Mouse (Mus musculus) activated CD4-positive, CD25-positive, alpha-beta regulatory T cell, adult 4 months (primary cell): ENCODE measurements around the gene Zfp936. TPM values are rescaled to one million over a fixed set of nuclear protein-coding genes. Genes with fewer than 3 reads are reported as not detected.
"Not testable (repeated sequence)": the region's sequence is repeated elsewhere in the genome, so short reads cannot be mapped to it uniquely, and the experiment has no call there.

ENCODE experiments used
- ATAC-seq: one replicate; pipeline ENCODE4 v1.8.0; 2017
- polyA plus RNA-seq, 2 experiments: library from polyadenylated mRNA; unstranded; fragments of 100-300 nt; shearing (Covaris generic); gene quantifications; one replicate each; pipeline ENCODE4 v1.2.1; 2017

Gene Zfp936
- polyA plus RNA-seq: 1 to 10 TPM in 1 of 2 experiments, not detected in 1; 1.9 TPM

DNA sequence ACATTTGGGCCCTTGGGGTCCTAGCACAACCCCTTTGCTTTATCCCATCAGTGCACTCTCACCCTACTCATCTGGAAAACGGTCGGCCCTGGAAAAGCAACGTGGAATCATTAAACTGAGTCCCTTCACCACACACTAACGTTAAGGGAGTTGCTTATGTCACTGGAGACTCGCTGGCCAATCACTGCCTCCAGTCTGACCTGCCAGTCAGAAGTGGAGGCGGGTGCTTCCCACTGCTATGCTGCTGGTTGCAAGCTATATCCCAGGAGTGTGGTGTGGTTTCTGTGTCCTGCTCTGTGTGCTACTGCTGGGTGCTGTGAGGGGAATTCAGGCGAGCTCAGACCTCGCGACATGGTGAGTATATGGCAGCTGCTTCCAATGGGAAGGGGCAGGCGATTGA is at the start of gene Zfp936:
TSS of gene Zfp936 (plus strand) at position 301 of the 400 bp plus-strand sequence.
- not testable (repeated sequence) for ATAC-seq

DNA sequence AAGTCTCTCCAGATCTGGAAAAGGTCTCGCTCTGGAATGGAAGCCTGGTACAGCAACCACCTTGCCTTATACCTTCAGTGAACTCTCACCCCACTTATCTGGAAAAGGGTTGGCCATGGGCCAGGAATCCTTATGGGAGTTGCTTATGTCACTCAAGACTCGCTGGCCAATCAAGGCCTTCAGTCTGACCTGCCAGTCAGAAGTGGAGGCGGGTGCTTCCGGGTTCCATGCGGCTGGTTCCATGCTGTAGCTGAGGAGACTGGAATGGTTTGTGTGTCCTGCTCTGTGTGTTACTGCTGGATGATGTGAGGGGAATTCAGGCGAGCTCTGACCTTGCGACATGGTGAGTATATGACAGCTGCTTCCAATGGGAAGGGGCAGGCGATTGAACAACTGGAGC is 36.2 kb upstream of the Zfp936 start:
- ATAC-seq: no peak

DNA sequence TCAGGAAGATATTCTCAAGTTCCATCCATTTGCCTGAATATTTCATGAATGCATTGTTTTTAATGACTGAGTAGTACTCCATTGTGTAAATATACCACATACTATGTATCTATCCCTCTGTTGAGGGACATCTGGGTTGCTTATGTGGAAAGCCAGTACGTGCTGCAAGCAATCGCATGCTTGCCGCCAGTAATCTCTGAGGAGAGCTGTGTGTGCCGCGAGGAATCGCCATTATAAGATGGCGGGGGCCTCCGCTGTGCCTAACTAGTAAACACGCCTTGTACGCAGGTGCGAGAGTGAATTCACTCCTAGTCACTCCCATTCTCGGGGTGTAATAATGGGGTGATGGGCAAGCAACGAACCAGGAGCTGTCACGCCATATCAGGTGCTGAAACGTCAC is 14.7 kb downstream of the Zfp936 start:
- not testable (repeated sequence) for ATAC-seq

DNA sequence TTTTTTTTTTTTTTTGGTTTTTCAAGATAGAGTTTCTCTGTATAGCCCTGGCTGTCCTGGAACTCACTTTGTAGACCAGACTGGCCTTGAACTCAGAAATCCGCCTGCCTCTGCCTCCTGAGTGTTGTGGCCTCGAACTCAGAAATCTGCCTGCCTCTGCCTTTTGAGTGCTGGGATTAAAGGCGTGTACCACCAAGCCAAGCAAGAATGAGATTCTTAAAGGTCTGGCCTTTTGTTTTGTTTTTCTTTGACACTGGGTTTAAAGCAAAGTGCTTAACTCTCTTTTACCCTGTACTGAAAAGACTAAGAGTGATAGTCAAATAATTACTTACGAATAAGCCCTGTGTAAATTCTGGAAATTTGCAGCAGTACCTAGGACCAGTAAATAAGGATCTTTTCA is 50.1 kb downstream of the Zfp936 start:
- not testable (repeated sequence) for ATAC-seq

DNA sequence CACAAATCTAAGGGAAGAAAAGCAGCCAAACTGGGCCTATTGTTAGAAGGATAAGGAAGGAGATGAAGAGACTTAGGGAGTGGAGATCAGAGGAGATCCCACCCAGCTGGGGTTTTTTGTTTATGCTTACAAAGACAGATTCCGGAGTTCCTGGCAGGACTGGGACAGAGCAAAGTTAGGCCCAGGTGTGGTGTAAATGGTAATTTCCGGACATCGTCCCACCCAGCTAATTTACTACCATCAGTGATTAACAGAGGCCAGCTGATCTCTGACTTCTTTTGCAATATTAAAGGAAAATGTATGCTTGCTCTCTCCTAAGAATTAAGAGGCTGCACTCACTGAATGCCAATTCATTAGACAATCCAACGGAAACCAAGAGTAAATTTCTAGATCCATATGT is 53.1 kb downstream of the Zfp936 start:
- ATAC-seq: not testable (repeated sequence)

DNA sequence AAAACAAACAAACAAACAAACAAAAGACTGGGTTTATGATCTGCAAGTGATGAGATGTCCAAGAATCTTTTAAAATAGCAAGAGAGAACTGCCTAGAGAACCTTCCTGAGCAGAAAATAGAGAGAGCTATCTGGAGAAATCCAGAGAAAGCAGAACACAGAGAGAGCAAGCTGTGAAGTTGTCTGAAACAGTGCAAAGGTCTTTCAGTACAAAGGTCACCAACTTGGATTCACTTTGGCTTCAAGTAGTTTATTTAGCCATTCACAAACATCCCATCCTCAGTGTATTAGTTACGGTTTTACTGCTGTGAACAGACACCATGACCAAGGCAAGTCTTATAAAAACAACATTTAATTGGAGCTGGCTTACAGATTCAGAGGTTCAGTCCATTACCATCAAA is 53.8 kb downstream of the Zfp936 start:
- ATAC-seq: not testable (repeated sequence)

DNA sequence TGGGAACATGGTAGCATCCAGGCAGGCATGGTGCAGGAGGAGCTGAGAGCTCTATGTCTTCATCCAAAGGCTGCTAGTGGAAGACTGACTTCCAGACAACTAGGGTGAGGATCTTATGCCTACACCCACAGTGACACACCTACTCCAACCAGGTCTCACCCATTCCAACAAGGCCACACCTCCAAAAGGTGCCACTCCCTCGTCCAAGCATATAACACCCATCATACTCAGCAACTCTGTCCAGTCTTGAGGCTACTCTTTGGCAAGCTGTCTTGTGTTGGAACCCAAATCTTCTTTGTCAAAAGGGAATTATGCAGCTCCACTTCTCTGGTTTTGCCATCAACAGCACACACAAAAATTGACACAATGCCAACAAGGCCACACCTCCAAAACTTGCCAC is 54.2 kb downstream of the Zfp936 start:
- ATAC-seq: not testable (repeated sequence)

DNA sequence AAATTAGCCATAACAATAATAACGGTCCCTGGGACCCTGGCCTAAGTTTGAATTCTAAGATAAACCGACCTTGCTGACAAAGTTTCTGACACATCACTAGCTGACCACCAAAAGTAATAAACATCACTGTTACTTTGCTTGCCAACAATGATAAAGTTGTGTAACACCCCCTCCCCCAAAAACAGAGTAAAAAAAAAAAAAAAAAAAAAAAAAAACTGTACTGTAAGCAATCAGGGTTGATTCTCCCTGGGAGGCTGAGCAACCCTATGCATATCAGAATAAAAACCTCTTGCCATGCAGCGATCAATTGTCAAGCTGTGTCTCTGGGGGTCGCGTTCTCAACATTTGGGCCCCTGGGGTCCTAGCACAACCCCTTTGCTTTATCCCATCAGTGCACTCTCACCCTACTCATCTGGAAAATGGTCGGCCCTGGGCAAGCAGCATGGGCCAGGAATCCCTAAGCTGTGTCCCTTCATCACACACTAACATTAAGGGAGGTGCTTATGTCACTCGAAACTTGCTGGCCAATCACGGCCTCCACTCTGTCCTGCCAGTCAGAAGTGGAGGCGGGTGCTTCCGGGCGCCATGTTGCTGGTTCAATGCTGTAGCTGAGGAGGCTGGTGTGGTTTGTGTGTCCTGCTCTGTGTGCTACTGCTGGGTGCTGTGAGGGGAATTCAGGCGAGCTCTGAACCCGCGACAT is 63.1 kb downstream of the Zfp936 start:
- no peak for ATAC-seq

DNA sequence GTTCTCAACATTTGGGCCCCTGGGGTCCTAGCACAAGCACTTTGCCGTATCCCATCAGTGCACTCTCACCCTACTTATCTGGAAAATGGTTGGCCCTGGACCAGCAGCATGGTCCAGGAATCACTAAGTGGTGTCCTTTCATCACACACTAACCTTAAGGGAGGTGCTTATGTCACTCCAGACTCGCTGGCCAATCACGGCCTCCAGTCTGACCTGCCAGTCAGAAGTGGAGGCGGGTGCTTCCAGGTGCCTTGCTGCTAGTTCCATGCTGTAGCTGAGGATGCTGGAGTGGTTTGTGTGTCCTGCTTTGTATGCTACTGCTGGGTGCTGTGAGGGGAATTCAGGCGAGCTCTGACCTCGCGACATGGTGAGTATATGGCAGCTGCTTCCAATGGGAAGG is 99.8 kb downstream of the Zfp936 start:
- ATAC-seq: not testable (repeated sequence)

Other genes starting within 250 kb of the Zfp936 start
- gene Gm2381, start 247.0 kb upstream of the Zfp936 start, polyA plus RNA-seq: under 1 TPM in 1 of 2 experiments, not detected in 1; 0.09 TPM
- under 1 TPM in 1 of 2 experiments, not detected in 1; 0.04 TPM for gene Vmn2r63, start 180.4 kb upstream of the Zfp936 start, polyA plus RNA-seq
- not detected for gene Gm9268, start 95.5 kb upstream of the Zfp936 start, polyA plus RNA-seq
- 10 to 100 TPM; 15.5 to 15.8 TPM for gene Zfp715, start 199.1 kb downstream of the Zfp936 start, polyA plus RNA-seq
- not detected for gene Siglecf, start 237.1 kb downstream of the Zfp936 start, polyA plus RNA-seq